Mouse (Mus musculus): ENCODE measurements around the gene Cavin1. TPM values are rescaled to one million over a fixed set of nuclear protein-coding genes. Genes with fewer than 3 reads are reported as not detected.

Gene Cavin1
- polyA plus RNA-seq, 1 experiment from 2014 or later, result 11.4 TPM

- Histone ChIP-seq H3K9me3 (ENCODE audit: control insufficient read depth, low read length) (no peaks in the 10 kb centered on the region), H3K27ac (ENCODE audit: low read depth, low read length) (no peak overlapping the region), H3K4me3 (ENCODE audit: low read depth, low read length) (no peak overlapping the region), H3K36me3 (ENCODE audit: control insufficient read depth, insufficient read depth, low read length) (no peaks in the 10 kb centered on the region), H3K27me3 (ENCODE audit: control insufficient read depth, insufficient read depth, low read length) (peaks cover 23% of the 10 kb centered on the region), H3K4me2 (ENCODE audit: low read depth) (no peak overlapping the region), H3K9ac (ENCODE audit: low read length) (no peak overlapping the region), H3K4me1 (ENCODE audit: control insufficient read depth, insufficient read depth, low read length) (peaks cover 3% of the 10 kb centered on the region; the same call in 1 of the 2 replicates)
- 84% methylated on average over 6 of the region's 6 CpGs for WGBS
- no peak for DNase-seq (ENCODE audit: low spot score)
- no peak for ATAC-seq (ENCODE audit: insufficient read depth, low FRiP score, low TSS enrichment)
Measured at GRCm38 (mm10) chr11:100964901-100965542, 5.7 kb downstream of the Cavin1 start.

GRCm38 (mm10) chr11:100964180-100964579 is 6.5 kb downstream of the Cavin1 start:
- no peak overlapping the region for H3K4me2 ChIP-seq (ENCODE audit: low read depth)
- H3K9ac ChIP-seq (ENCODE audit: low read length), result no peak overlapping the region
- peaks cover under 1% of the 10 kb centered on the region for H3K4me1 ChIP-seq (ENCODE audit: control insufficient read depth, insufficient read depth, low read length)
- WGBS, result 76% methylated on average over 7 of the region's 7 CpGs
- no peak overlapping the region for H3K27ac ChIP-seq (ENCODE audit: low read depth, low read length)
- H3K4me3 ChIP-seq (ENCODE audit: low read depth, low read length), result no peak overlapping the region
- H3K9me3 ChIP-seq (ENCODE audit: control insufficient read depth, low read length), result no peaks in the 10 kb centered on the region
- peaks cover 20% of the 10 kb centered on the region for H3K27me3 ChIP-seq (ENCODE audit: control insufficient read depth, insufficient read depth, low read length)
- H3K36me3 ChIP-seq (ENCODE audit: control insufficient read depth, insufficient read depth, low read length), result no peaks in the 10 kb centered on the region
- DNase-seq (ENCODE audit: low spot score) (no peak), ATAC-seq (ENCODE audit: insufficient read depth, low FRiP score, low TSS enrichment) (no peak)

- no peaks in the 10 kb centered on the region for H3K9me3 ChIP-seq (ENCODE audit: control insufficient read depth, low read length)
- peaks cover 20% of the 10 kb centered on the region for H3K27me3 ChIP-seq (ENCODE audit: control insufficient read depth, insufficient read depth, low read length)
- ATAC-seq (ENCODE audit: insufficient read depth, low FRiP score, low TSS enrichment) (no peak), DNase-seq (ENCODE audit: low spot score) (no peak)
- H3K36me3 ChIP-seq (ENCODE audit: control insufficient read depth, insufficient read depth, low read length), result no peaks in the 10 kb centered on the region
- H3K4me3 ChIP-seq (ENCODE audit: low read depth, low read length), result no peak overlapping the region
- H3K4me1 ChIP-seq (ENCODE audit: control insufficient read depth, insufficient read depth, low read length), result peaks cover 5% of the 10 kb centered on the region
- no peak overlapping the region for H3K9ac ChIP-seq (ENCODE audit: low read length)
- no peak overlapping the region for H3K4me2 ChIP-seq (ENCODE audit: low read depth)
- WGBS, result 85% methylated on average over 9 of the region's 9 CpGs
- no peak overlapping the region for H3K27ac ChIP-seq (ENCODE audit: low read depth, low read length)
Measured at GRCm38 (mm10) chr11:100963647-100964046, 7.0 kb downstream of the Cavin1 start.

GRCm38 (mm10) chr11:100962371-100962911 is 8.2 kb downstream of the Cavin1 start:
- no peaks in the 10 kb centered on the region for H3K36me3 ChIP-seq (ENCODE audit: control insufficient read depth, insufficient read depth, low read length)
- H3K9me3 ChIP-seq (ENCODE audit: control insufficient read depth, low read length), result no peaks in the 10 kb centered on the region
- no peak overlapping the region for H3K4me2 ChIP-seq (ENCODE audit: low read depth)
- no peak overlapping the region for H3K27ac ChIP-seq (ENCODE audit: low read depth, low read length)
- 72% methylated on average over 9 of the region's 9 CpGs for WGBS
- no peak for DNase-seq (ENCODE audit: low spot score)
- H3K4me1 ChIP-seq (ENCODE audit: control insufficient read depth, insufficient read depth, low read length), result peaks cover 5% of the 10 kb centered on the region
- H3K9ac ChIP-seq (ENCODE audit: low read length), result no peak overlapping the region
- H3K27me3 ChIP-seq (ENCODE audit: control insufficient read depth, insufficient read depth, low read length), result peaks cover 22% of the 10 kb centered on the region
- H3K4me3 ChIP-seq (ENCODE audit: low read depth, low read length), result no peak overlapping the region
- no peak for ATAC-seq (ENCODE audit: insufficient read depth, low FRiP score, low TSS enrichment)

- peaks cover 22% of the 10 kb centered on the region for H3K27me3 ChIP-seq (ENCODE audit: control insufficient read depth, insufficient read depth, low read length)
- no peak overlapping the region for H3K4me3 ChIP-seq (ENCODE audit: low read depth, low read length)
- no peaks in the 10 kb centered on the region for H3K36me3 ChIP-seq (ENCODE audit: control insufficient read depth, insufficient read depth, low read length)
- H3K27ac ChIP-seq (ENCODE audit: low read depth, low read length), result no peak overlapping the region
- peaks cover 5% of the 10 kb centered on the region for H3K4me1 ChIP-seq (ENCODE audit: control insufficient read depth, insufficient read depth, low read length)
- no peak overlapping the region for H3K4me2 ChIP-seq (ENCODE audit: low read depth)
- DNase-seq (ENCODE audit: low spot score), result no peak
- H3K9ac ChIP-seq (ENCODE audit: low read length), result no peak overlapping the region
- ATAC-seq (ENCODE audit: insufficient read depth, low FRiP score, low TSS enrichment), result no peak
- H3K9me3 ChIP-seq (ENCODE audit: control insufficient read depth, low read length), result no peaks in the 10 kb centered on the region
- 12% methylated on average over 6 of the region's 6 CpGs for WGBS
Measured at GRCm38 (mm10) chr11:100960540-100960939, 10.1 kb downstream of the Cavin1 start.

GRCm38 (mm10) chr11:100959826-100960225 is 10.9 kb downstream of the Cavin1 start:
- Histone ChIP-seq H3K4me1 (ENCODE audit: control insufficient read depth, insufficient read depth, low read length) (peaks cover 5% of the 10 kb centered on the region), H3K9ac (ENCODE audit: low read length) (no peak overlapping the region), H3K27ac (ENCODE audit: low read depth, low read length) (no peak overlapping the region), H3K4me2 (ENCODE audit: low read depth) (no peak overlapping the region), H3K9me3 (ENCODE audit: control insufficient read depth, low read length) (no peaks in the 10 kb centered on the region), H3K36me3 (ENCODE audit: control insufficient read depth, insufficient read depth, low read length) (no peaks in the 10 kb centered on the region), H3K4me3 (ENCODE audit: low read depth, low read length) (no peak overlapping the region), H3K27me3 (ENCODE audit: control insufficient read depth, insufficient read depth, low read length) (peaks cover 22% of the 10 kb centered on the region)
- DNase-seq (ENCODE audit: low spot score) (no peak), ATAC-seq (ENCODE audit: insufficient read depth, low FRiP score, low TSS enrichment) (no peak)
- WGBS, result 32% methylated on average over 3 of the region's 3 CpGs

- H3K9me3 ChIP-seq (ENCODE audit: control insufficient read depth, low read length), result no peaks in the 10 kb centered on the region
- H3K4me3 ChIP-seq (ENCODE audit: low read depth, low read length), result peak overlapping the region; percentile 15; the same call in 1 of the 2 replicates
- no peaks in the 10 kb centered on the region for H3K36me3 ChIP-seq (ENCODE audit: control insufficient read depth, insufficient read depth, low read length)
- WGBS, result 4% methylated on average over 14 of the region's 14 CpGs
- peaks cover 5% of the 10 kb centered on the region for H3K4me1 ChIP-seq (ENCODE audit: control insufficient read depth, insufficient read depth, low read length)
- DNase-seq (ENCODE audit: low spot score) (peak; percentile 73), ATAC-seq (ENCODE audit: insufficient read depth, low FRiP score, low TSS enrichment) (no peak)
- no peak overlapping the region for H3K27ac ChIP-seq (ENCODE audit: low read depth, low read length)
- no peak overlapping the region for H3K9ac ChIP-seq (ENCODE audit: low read length)
- H3K4me2 ChIP-seq (ENCODE audit: low read depth), result peak overlapping the region; percentile 33
- peaks cover 22% of the 10 kb centered on the region for H3K27me3 ChIP-seq (ENCODE audit: control insufficient read depth, insufficient read depth, low read length)
Measured at GRCm38 (mm10) chr11:100959464-100959810, 11.2 kb downstream of the Cavin1 start.

GRCm38 (mm10) chr11:100958613-100959463 is 11.8 kb downstream of the Cavin1 start:
- no peak overlapping the region for H3K9ac ChIP-seq (ENCODE audit: low read length)
- 6% methylated on average over 73 of the region's 76 CpGs for WGBS
- no peaks in the 10 kb centered on the region for H3K36me3 ChIP-seq (ENCODE audit: control insufficient read depth, insufficient read depth, low read length)
- DNase-seq (ENCODE audit: low spot score), result no peak
- H3K4me2 ChIP-seq (ENCODE audit: low read depth), result peak overlapping the region; percentile 33
- no peak for ATAC-seq (ENCODE audit: insufficient read depth, low FRiP score, low TSS enrichment)
- H3K27me3 ChIP-seq (ENCODE audit: control insufficient read depth, insufficient read depth, low read length), result peaks cover 22% of the 10 kb centered on the region
- H3K4me1 ChIP-seq (ENCODE audit: control insufficient read depth, insufficient read depth, low read length), result peaks cover 5% of the 10 kb centered on the region
- H3K9me3 ChIP-seq (ENCODE audit: control insufficient read depth, low read length), result no peaks in the 10 kb centered on the region
- peak overlapping the region; percentile 15 for H3K4me3 ChIP-seq (ENCODE audit: low read depth, low read length)
- H3K27ac ChIP-seq (ENCODE audit: low read depth, low read length), result no peak overlapping the region

All from neural tube, embryonic 11.5 days (tissue).